Mouse (Mus musculus) lung, embryonic 14.5 days (tissue): ENCODE results near the gene Astn2. TPM values are rescaled to one million over a fixed set of nuclear protein-coding genes. Genes with fewer than 3 reads are reported as not detected.
A peak's percentile ranks its signal among the peaks of the same experiment; 100 is the strongest.

Source experiments
- ATAC-seq: fragments of 200-750 bp; cut with Nextera tagmentation; 2 replicates; pipeline ENCODE4 v1.8.0; 2017; ENCODE audit warnings: mild to moderate bottlenecking, moderate TSS enrichment, moderate library complexity; ENCODE audit not compliant: insufficient read depth
- DNase-seq: peaks from one replicate; pipeline ENCODE4 v3.0.0-alpha.2; 2015
- H3K27ac ChIP-seq: fragments of 300-500 bp; sonication (generic); 2 replicates; pipeline ENCODE4 v1.5.1; 2014; ENCODE audit warnings: low read depth, mild to moderate bottlenecking, moderate library complexity
- H3K27me3 ChIP-seq: fragments of 300-500 bp; sonication (generic); 2 replicates; pipeline ENCODE4 v1.6.1; 2014; ENCODE audit warnings: low read length, control low read depth; ENCODE audit not compliant: insufficient read depth
- H3K36me3 ChIP-seq: fragments of 300-500 bp; sonication (generic); 2 replicates; pipeline ENCODE4 v1.6.1; 2014; ENCODE audit warnings: control low read depth; ENCODE audit not compliant: insufficient read depth
- H3K4me1 ChIP-seq: fragments of 300-500 bp; sonication (generic); 2 replicates; pipeline ENCODE4 v1.6.1; 2014; ENCODE audit warnings: antibody characterized with exemption, control low read depth; ENCODE audit not compliant: insufficient read depth
- H3K4me2 ChIP-seq: fragments of 300-500 bp; sonication (generic); 2 replicates; pipeline ENCODE4 v1.6.1; 2014; ENCODE audit warnings: mild to moderate bottlenecking
- H3K4me3 ChIP-seq: fragments of 300-500 bp; sonication (generic); 2 replicates; pipeline ENCODE4 v1.5.1; 2014; ENCODE audit warnings: low read depth, low read length
- H3K9ac ChIP-seq: fragments of 300-500 bp; sonication (generic); 2 replicates; pipeline ENCODE4 v1.6.1; 2014
- H3K9me3 ChIP-seq: fragments of 300-500 bp; sonication (generic); 2 replicates; pipeline ENCODE4 v1.6.1; 2016; ENCODE audit warnings: low read depth, low read length, control low read depth
- CTCF ChIP-seq: IDR thresholded peaks from 2 replicates; pipeline ENCODE4 v1.5.1; 2016; ENCODE audit warnings: antibody characterized with exemption, low read depth
- WGBS: fragments of 180-500 bp; shearing (Covaris S2); extraction: QIAGEN DNeasy Blood & Tissue Kit; methylation state at CpG from one replicate; pipeline ENCODE4 v1.1.7; 2014; 5-methylcytosine and 5-hydroxymethylcytosine counted together
- polyA plus RNA-seq: library from polyadenylated mRNA; unstranded; fragments of >200 nt; fragmentation: Nextera tagmentation; extraction: Ambion mirVana; gene quantifications from 2 replicates; pipeline ENCODE4 v1.2.1, GENCODE M21; 2014

Astn2 gene
- polyA plus RNA-seq, 1 experiment from 2014 or later, result 1.1 TPM

GRCm38 (mm10) chr4:65506870-65507269 lies 897.5 kb downstream of the Astn2 start:
- Histone ChIP-seq H3K9me3 (no peaks in the 10 kb centered on the region), H3K27ac (no peak overlapping the region), H3K4me3 (no peak overlapping the region), H3K36me3 (no peaks in the 10 kb centered on the region), H3K4me2 (no peak overlapping the region), H3K9ac (no peak overlapping the region), H3K27me3 (no peaks in the 10 kb centered on the region), H3K4me1 (no peaks in the 10 kb centered on the region)
- TF ChIP-seq CTCF, result no peak
- DNase-seq (no peak), ATAC-seq (no peak)

DNA sequence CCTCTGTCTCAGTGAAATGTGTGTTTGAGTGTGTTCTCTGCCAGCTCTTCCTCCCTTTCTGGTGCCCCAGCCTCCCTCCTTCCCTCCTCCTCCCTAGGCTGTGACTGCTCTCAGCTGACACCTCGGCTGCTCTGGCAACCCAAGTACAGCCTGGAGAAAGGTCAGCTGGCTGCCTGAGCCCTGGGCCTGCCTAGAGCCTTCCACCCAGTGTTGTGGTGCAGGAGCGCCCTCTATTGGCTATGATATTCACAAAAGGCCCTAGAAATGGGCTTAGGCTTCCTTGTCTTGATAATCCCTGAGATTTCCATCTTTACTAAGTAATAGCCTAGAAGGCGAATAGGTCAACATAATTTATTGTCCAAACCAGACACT lies 908.0 kb downstream of the Astn2 start:
- peak; percentile 97 for DNase-seq
- no peak overlapping the region for H3K27ac ChIP-seq
- WGBS, result 2% methylated on average over 3 of the region's 3 CpGs
- no peaks in the 10 kb centered on the region for H3K27me3 ChIP-seq
- no peaks in the 10 kb centered on the region for H3K9me3 ChIP-seq
- peak; percentile 93 for TF ChIP-seq CTCF
- no peaks in the 10 kb centered on the region for H3K36me3 ChIP-seq
- H3K4me3 ChIP-seq, result no peak overlapping the region
- peak; percentile 100 for ATAC-seq
- no peak overlapping the region for H3K9ac ChIP-seq
- H3K4me2 ChIP-seq, result no peak overlapping the region
- peaks cover 9% of the 10 kb centered on the region for H3K4me1 ChIP-seq

GRCm38 (mm10) chr4:65495705-65496462 lies 908.5 kb downstream of the Astn2 start:
- H3K4me2 ChIP-seq, result no peak overlapping the region
- ATAC-seq (peak; percentile 67; the same call in 1 of the 2 replicates), DNase-seq (peak; percentile 16)
- H3K4me1 ChIP-seq, result peaks cover 9% of the 10 kb centered on the region
- WGBS, result 45% methylated on average over 6 of the region's 6 CpGs
- H3K27me3 ChIP-seq, result no peaks in the 10 kb centered on the region
- H3K9me3 ChIP-seq, result no peaks in the 10 kb centered on the region
- no peak for TF ChIP-seq CTCF
- no peaks in the 10 kb centered on the region for H3K36me3 ChIP-seq
- H3K27ac ChIP-seq, result peak overlapping the region; percentile 54
- no peak overlapping the region for H3K9ac ChIP-seq
- H3K4me3 ChIP-seq, result no peak overlapping the region

GRCm38 (mm10) chr4:65491541-65491940 lies 912.9 kb downstream of the Astn2 start:
- H3K27ac ChIP-seq, result no peak overlapping the region
- no peak for TF ChIP-seq CTCF
- no peaks in the 10 kb centered on the region for H3K9me3 ChIP-seq
- 71% methylated on average over 2 of the region's 2 CpGs for WGBS
- no peaks in the 10 kb centered on the region for H3K36me3 ChIP-seq
- no peak overlapping the region for H3K4me2 ChIP-seq
- H3K27me3 ChIP-seq, result no peaks in the 10 kb centered on the region
- H3K4me1 ChIP-seq, result peaks cover 9% of the 10 kb centered on the region
- no peak overlapping the region for H3K9ac ChIP-seq
- DNase-seq (no peak), ATAC-seq (no peak)
- no peak overlapping the region for H3K4me3 ChIP-seq

GRCm38 (mm10) chr4:65489711-65490110 lies 914.7 kb downstream of the Astn2 start:
- no peaks in the 10 kb centered on the region for H3K36me3 ChIP-seq
- no peak overlapping the region for H3K4me2 ChIP-seq
- no peaks in the 10 kb centered on the region for H3K4me1 ChIP-seq
- H3K27me3 ChIP-seq, result no peaks in the 10 kb centered on the region
- no peak overlapping the region for H3K4me3 ChIP-seq
- DNase-seq (no peak), ATAC-seq (no peak)
- WGBS, result 59% methylated on average over 3 of the region's 3 CpGs
- no peak overlapping the region for H3K9ac ChIP-seq
- no peak for TF ChIP-seq CTCF
- no peaks in the 10 kb centered on the region for H3K9me3 ChIP-seq
- no peak overlapping the region for H3K27ac ChIP-seq

DNA sequence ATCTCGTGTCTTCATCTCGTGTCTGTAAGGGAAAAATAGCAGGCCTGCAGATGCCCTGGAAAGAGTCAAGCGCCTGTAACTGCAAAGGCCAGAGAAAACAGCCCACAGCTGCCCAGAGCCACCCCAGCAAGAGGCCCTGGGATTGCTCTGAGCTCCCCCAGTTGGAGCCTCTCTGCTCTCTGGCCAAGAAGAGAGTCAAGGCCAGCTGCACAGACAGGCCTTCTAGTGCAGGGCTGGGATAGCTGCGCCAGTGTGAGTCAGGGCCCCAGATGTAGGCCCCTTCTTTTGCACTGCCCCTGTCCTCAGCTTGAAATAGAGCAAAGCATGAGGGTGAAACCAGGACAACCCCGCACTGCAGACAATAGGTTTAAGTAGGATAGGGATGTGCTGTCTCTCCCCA lies 922.8 kb downstream of the Astn2 start:
- Histone ChIP-seq H3K4me2 (no peak overlapping the region), H3K9me3 (no peaks in the 10 kb centered on the region), H3K36me3 (no peaks in the 10 kb centered on the region), H3K27ac (no peak overlapping the region), H3K27me3 (no peaks in the 10 kb centered on the region), H3K4me1 (no peaks in the 10 kb centered on the region), H3K9ac (no peak overlapping the region), H3K4me3 (no peak overlapping the region)
- WGBS, result 59% methylated on average over 5 of the region's 5 CpGs
- ATAC-seq (peak; percentile 21; the same call in 1 of the 2 replicates), DNase-seq (peak; percentile 32)
- no peak for TF ChIP-seq CTCF

- DNase-seq (peak; percentile 51), ATAC-seq (peak; percentile 56; the same call in 1 of the 2 replicates)
- H3K4me3 ChIP-seq, result no peak overlapping the region
- no peaks in the 10 kb centered on the region for H3K36me3 ChIP-seq
- no peak overlapping the region for H3K9ac ChIP-seq
- no peak for TF ChIP-seq CTCF
- no peaks in the 10 kb centered on the region for H3K9me3 ChIP-seq
- H3K4me1 ChIP-seq, result no peaks in the 10 kb centered on the region
- 38% methylated on average over 6 of the region's 6 CpGs for WGBS
- no peak overlapping the region for H3K4me2 ChIP-seq
- no peaks in the 10 kb centered on the region for H3K27me3 ChIP-seq
- H3K27ac ChIP-seq, result no peak overlapping the region
Observed at GRCm38 (mm10) chr4:65477106-65477505, 927.3 kb downstream of the Astn2 start.
